Mouse (Mus musculus) myocyte (in vitro differentiated cells): ENCODE data around the gene Atf6.

Experiments used
- CEBPB ChIP-seq: IDR thresholded peaks from 2 replicates; pipeline ENCODE4 v1.6.1; 2011; ENCODE audit warnings: mild to moderate bottlenecking, moderate library complexity; ENCODE audit not compliant: poor library complexity, insufficient read depth, severe bottlenecking
- E2F4 ChIP-seq: IDR thresholded peaks from one replicate; pipeline ENCODE4 v1.6.1; 2011; ENCODE audit warnings: mild to moderate bottlenecking, control low read depth, moderate library complexity; ENCODE audit not compliant: insufficient read depth
- MAX ChIP-seq: IDR thresholded peaks from one replicate; pipeline ENCODE4 v1.6.1; 2011; ENCODE audit warnings: low read depth, mild to moderate bottlenecking, control low read depth
- MYOD1 ChIP-seq, 3 experiments: IDR thresholded peaks; one replicate each; pipeline ENCODE4 v1.6.1; 2011; ENCODE audit warnings: control low read depth in 2 of 3, low read depth in 2 of 3, mild to moderate bottlenecking in 2 of 3, moderate library complexity in 1 of 3; ENCODE audit not compliant: insufficient read length in 2 of 3, control insufficient read depth in 1 of 3
- MYOG ChIP-seq, 3 experiments: IDR thresholded peaks; one replicate each; pipeline ENCODE4 v1.6.1; 2011; ENCODE audit warnings: control low read depth in 2 of 3, low read depth in 2 of 3, mild to moderate bottlenecking in 2 of 3; ENCODE audit not compliant: insufficient read length in 2 of 3, control insufficient read depth in 1 of 3, insufficient read depth in 1 of 3
- POLR2A ChIP-seq: IDR thresholded peaks from one replicate; pipeline ENCODE4 v1.6.1; 2011; ENCODE audit warnings: low read depth, mild to moderate bottlenecking, control low read depth, moderate library complexity; ENCODE audit not compliant: insufficient read length
- POLR2AphosphoS2 ChIP-seq: IDR thresholded peaks from one replicate; pipeline ENCODE4 v1.6.1; 2011; ENCODE audit warnings: low read depth, control low read depth; ENCODE audit not compliant: insufficient read length
- REST ChIP-seq: IDR thresholded peaks from one replicate; pipeline ENCODE4 v1.6.1; 2011; ENCODE audit warnings: mild to moderate bottlenecking, control low read depth, moderate library complexity; ENCODE audit not compliant: insufficient read depth, insufficient read length
- TCF12 ChIP-seq: IDR thresholded peaks from one replicate; pipeline ENCODE4 v1.6.1; 2011; ENCODE audit warnings: mild to moderate bottlenecking, control low read depth; ENCODE audit not compliant: poor library complexity, insufficient read depth, severe bottlenecking
- TCF3 ChIP-seq: IDR thresholded peaks from one replicate; pipeline ENCODE4 v1.6.1; 2011; ENCODE audit warnings: low read depth, control low read depth; ENCODE audit not compliant: insufficient read length
- USF1 ChIP-seq: IDR thresholded peaks from one replicate; pipeline ENCODE4 v1.6.1; 2011; ENCODE audit warnings: low read depth, mild to moderate bottlenecking, control low read depth, moderate library complexity

- no peak for TF ChIP-seq POLR2A
- TF ChIP-seq MAX = no peak
- no peak for TF ChIP-seq TCF3
- TF ChIP-seq MYOG (IDR thresholded peaks at IDR 0.05; ENCODE audit: control insufficient read depth in 1 of 3, insufficient read depth in 1 of 3, insufficient read length in 2 of 3, low read depth in 2 of 3) = no peak
- no peak for TF ChIP-seq CEBPB
- no peak for TF ChIP-seq TCF12
- TF ChIP-seq USF1 = no peak
- TF ChIP-seq MYOD1 (IDR thresholded peaks at IDR 0.05; ENCODE audit: control insufficient read depth in 1 of 3, insufficient read length in 2 of 3, low read depth in 2 of 3) = no peak
- TF ChIP-seq E2F4 = no peak
- TF ChIP-seq POLR2AphosphoS2 = no peak
- no peak for TF ChIP-seq REST
These were observed 135.5 kb downstream of the Atf6 start for GRCm38 (mm10) chr1:170731865-170732595.
